In genomic region chr5:113490033-113490432, GRCm38 (mm10) we compare ENCODE assay signal across 8 mouse cellular contexts. TPM values are rescaled to one million over a fixed set of nuclear protein-coding genes. Genes with fewer than 3 reads are reported as not detected.
A peak's percentile ranks its signal among the peaks of the same experiment; 100 is the strongest.
DNase-seq lines count a peak whose midpoint lies in the region; ATAC-seq and TF ChIP-seq lines count a peak whose summit lies in the region.

Gene Wscd2, plus strand, starts transcription at chr5:113490333.

- peak within 1 kb of the TSS; percentile 82 for H3K27ac ChIP-seq in heart, embryonic 10.5 days
- H3K27ac ChIP-seq in testis, adult 2 months (ENCODE audit: control insufficient read depth, insufficient read depth, low read depth, low read length), result no peak within 1 kb of the TSS
- H3K27ac ChIP-seq in stomach, embryonic 16.5 days (ENCODE audit: low read length), result peak within 1 kb of the TSS; percentile 37

- intact Hi-C loops in heart, postnatal 10 days (cut with DNase I), result no loop called here
- intact Hi-C loops in left cerebral cortex, postnatal 36 days (cut with DNase I), result loop anchor here (5.0 to 10.0 kb wide), 5 partner anchors 55 to 232 kb away; partner anchors contain the start of gene 1700069L16Rik

- no peak for TF ChIP-seq POLR2A in testis, adult 2 months (IDR thresholded peaks at IDR 0.05; ENCODE audit: control insufficient read depth, low read depth, low read length)

- H3K4me1 ChIP-seq in heart, embryonic 10.5 days, result peaks cover 48% of the 10 kb centered on the region
- no peaks in the 10 kb centered on the region; the same call in 1 of the 2 replicates for H3K4me1 ChIP-seq in testis, adult 2 months (ENCODE audit: control insufficient read depth, insufficient read depth, low read length)
- 0 out of 2 replicates have a peak, but pooled peaks cover 7% of the 10 kb centered on the region for H3K4me1 ChIP-seq in stomach, embryonic 16.5 days (ENCODE audit: control insufficient read depth, insufficient read depth, low read length)

- no peak for ATAC-seq in stomach, embryonic 16.5 days (ENCODE audit: insufficient read depth, low FRiP score)

- peaks cover 59% of the 10 kb centered on the region for H3K27me3 ChIP-seq in heart, embryonic 10.5 days (ENCODE audit: insufficient read depth, poor library complexity, severe bottlenecking)
- H3K27me3 ChIP-seq in testis, adult 2 months (ENCODE audit: control insufficient read depth, insufficient read depth, low read length), result no peaks in the 10 kb centered on the region
- peaks cover 26% of the 10 kb centered on the region for H3K27me3 ChIP-seq in stomach, embryonic 16.5 days (ENCODE audit: control insufficient read depth, insufficient read depth, low read length)

- TF ChIP-seq CTCF in testis, adult 2 months (IDR thresholded peaks at IDR 0.05; ENCODE audit: control insufficient read depth, insufficient read depth, insufficient replicate concordance, low read depth, low read length), result no peak

- 55% methylated on average over 6 of the region's 6 CpGs for WGBS in heart, embryonic 10.5 days
- WGBS in stomach, embryonic 16.5 days, result 54% methylated on average over 6 of the region's 6 CpGs

- H3K36me3 ChIP-seq in heart, embryonic 10.5 days, result no peaks in the 10 kb centered on the region
- H3K36me3 ChIP-seq in testis, adult 2 months (ENCODE audit: control insufficient read depth, insufficient read depth, low read length), result no peaks in the 10 kb centered on the region
- no peaks in the 10 kb centered on the region for H3K36me3 ChIP-seq in stomach, embryonic 16.5 days (ENCODE audit: control insufficient read depth, insufficient read depth, low read length)

- no peaks in the 10 kb centered on the region for H3K9me3 ChIP-seq in heart, embryonic 10.5 days
- no peaks in the 10 kb centered on the region for H3K9me3 ChIP-seq in stomach, embryonic 16.5 days (replicated peaks; ENCODE audit: control insufficient read depth, low read length)

- H3K9ac ChIP-seq in stomach, embryonic 16.5 days (ENCODE audit: low read length), result peak within 1 kb of the TSS; percentile 80

- H3K4me3 ChIP-seq in heart, embryonic 10.5 days, result peak within 1 kb of the TSS; percentile 72
- H3K4me3 ChIP-seq in testis, adult 2 months (ENCODE audit: control insufficient read depth, low read depth, low read length), result no peak within 1 kb of the TSS
- peak within 1 kb of the TSS; percentile 49 for H3K4me3 ChIP-seq in stomach, embryonic 16.5 days (replicated peaks; ENCODE audit: low read length)

- H3K4me2 ChIP-seq in stomach, embryonic 16.5 days (ENCODE audit: low read depth, low read length), result peak within 1 kb of the TSS; percentile 53

- no peak for DNase-seq in heart, embryonic 10.5 days (ENCODE audit: low spot score)
- DNase-seq in heart, postnatal 10 days, result no peak
- no peak for DNase-seq in testis, postnatal 14 days (ENCODE audit: low spot score)
- DNase-seq in left cerebral cortex, postnatal 36 days (ENCODE audit: low spot score in 2 of 2), result no peak
- no peak for DNase-seq in spleen, adult 12 weeks (ENCODE audit: low spot score)
- no peak for DNase-seq in kidney, postnatal 36 days

RNA-seq across cellular contexts. Expression of gene Wscd2, which starts in this region (rescaled TPM):
- polyA plus RNA-seq in heart, embryonic 10.5 days (2016; fragmentation: Nextera tagmentation; extraction: Ambion mirVana), result 2.5 and 4.3 TPM in 2 replicates
- under 1 TPM; 0.53 to 0.67 TPM for total RNA-seq in heart, postnatal 10 days (2021)
- polyA plus RNA-seq in testis, adult 2 months (2012; rRNA removed), result 10.3 and 13.6 TPM in 2 replicates
- 10 to 100 TPM; 51.5 to 66.8 TPM for total RNA-seq in left cerebral cortex, postnatal 36 days (2021)
- 6.2 and 6.4 TPM in 2 replicates for polyA plus RNA-seq in stomach, embryonic 16.5 days (2015; fragmentation: Nextera tagmentation; extraction: Ambion mirVana)

Comparison
In these comparisons a context has a peak if more than half of its experiments do, and no peak if none do; other contexts are left out.
1. RNA of gene Wscd2 (total RNA-seq): 51.5 to 66.8 TPM in left cerebral cortex, postnatal 36 days; 0.53 to 0.67 TPM in heart, postnatal 10 days; every median in the first group is over 10 times any median in the second.